Mouse (Mus musculus): Measurements from ENCODE around the gene Tmem184b. TPM values are rescaled to one million over a fixed set of nuclear protein-coding genes. Genes with fewer than 3 reads are reported as not detected.

Tmem184b gene
- polyA plus RNA-seq, 1 experiment from 2014 or later = 51.6 TPM

MicroRNAs encoded within 50 kb of the gene (microRNA counts, 519-probe panel; counts per million panel counts)
- 2,469 counts per million, percentile 38 among the panel's probes with 10 or more counts for microRNA mmu-miR-1943

Small RNAs within 50 kb of the gene (microRNA-seq; reads per million reads assigned to microRNA genes)
- 3.1 reads per million, percentile 13 among the genes with 10 or more reads in this experiment for gene Mir1943

Other genes starting within 250 kb of the Tmem184b start
- 8.2 and 8.9 TPM in 2 replicates for gene Sox10, start 238.3 kb downstream of the Tmem184b start, polyA plus RNA-seq (2015; fragmentation: Nextera tagmentation; extraction: Ambion mirVana)
- gene Pick1, start 174.4 kb downstream of the Tmem184b start, polyA plus RNA-seq (2015; fragmentation: Nextera tagmentation; extraction: Ambion mirVana) = 88.6 and 93.2 TPM in 2 replicates
- gene Gm49486, start 174.2 kb downstream of the Tmem184b start, polyA plus RNA-seq (2015; fragmentation: Nextera tagmentation; extraction: Ambion mirVana) = 1.0 and 1.4 TPM in 2 replicates
- gene Slc16a8, start 148.8 kb downstream of the Tmem184b start, polyA plus RNA-seq (2015; fragmentation: Nextera tagmentation; extraction: Ambion mirVana) = 1.00 and 1.2 TPM in 2 replicates
- gene Baiap2l2, start 118.0 kb downstream of the Tmem184b start, polyA plus RNA-seq (2015; fragmentation: Nextera tagmentation; extraction: Ambion mirVana) = 3.7 and 4.0 TPM in 2 replicates
- gene Pla2g6, start 75.2 kb downstream of the Tmem184b start, polyA plus RNA-seq (2015; fragmentation: Nextera tagmentation; extraction: Ambion mirVana) = 27.1 and 32.5 TPM in 2 replicates
- gene Maff, start 56.9 kb downstream of the Tmem184b start, polyA plus RNA-seq (2015; fragmentation: Nextera tagmentation; extraction: Ambion mirVana) = 1.00 and 1.0 TPM in 2 replicates
- 229 and 234 TPM in 2 replicates for gene Csnk1e, start 52.0 kb upstream of the Tmem184b start, polyA plus RNA-seq (2015; fragmentation: Nextera tagmentation; extraction: Ambion mirVana)
- not detected in 2 replicates for gene Kcnj4, start 101.7 kb upstream of the Tmem184b start, polyA plus RNA-seq (2015; fragmentation: Nextera tagmentation; extraction: Ambion mirVana)
- gene Kdelr3, start 112.8 kb upstream of the Tmem184b start, polyA plus RNA-seq (2015; fragmentation: Nextera tagmentation; extraction: Ambion mirVana) = 12.0 and 13.1 TPM in 2 replicates
- gene Ddx17, start 143.2 kb upstream of the Tmem184b start, polyA plus RNA-seq (2015; fragmentation: Nextera tagmentation; extraction: Ambion mirVana) = 47.2 and 53.9 TPM in 2 replicates
- 0.49 and 1.0 TPM in 2 replicates for gene Dmc1, start 201.5 kb upstream of the Tmem184b start, polyA plus RNA-seq (2015; fragmentation: Nextera tagmentation; extraction: Ambion mirVana)

Data from hindbrain, embryonic 15.5 days (tissue).